Comparison of ENCODE assay signal across 8 mouse cellular contexts in genomic region chr12:108657350-108657749, GRCm38 (mm10). TPM values are rescaled to one million over a fixed set of nuclear protein-coding genes. Genes with fewer than 3 reads are reported as not detected.
DNase-seq lines count a peak whose midpoint lies in the region; ATAC-seq and TF ChIP-seq lines count a peak whose summit lies in the region.

No protein-coding gene starts in this region.

- no peaks in the 10 kb centered on the region for H3K27me3 ChIP-seq in heart, embryonic 13.5 days (replicated peaks)

- DNase-seq in gastrocnemius, adult 18-20 months (ENCODE audit: low spot score), result peak; percentile 25
- no peak for DNase-seq in gastrocnemius, adult 8-10 months (ENCODE audit: low spot score in 2 of 2)
- DNase-seq in CD4-positive helper T cell, adult 2 months (ENCODE audit: low read depth, low spot score), result peak; percentile 56
- DNase-seq in brain, embryonic 14.5 days (ENCODE audit: low read depth), result peak; percentile 24
- DNase-seq in kidney, postnatal 4 days, result peak; percentile 73 to 78

- no peak overlapping the region for H3K4me3 ChIP-seq in heart, embryonic 13.5 days

- 86% methylated on average over 1 of the region's 1 CpGs for WGBS in heart, embryonic 13.5 days

- H3K9me3 ChIP-seq in heart, embryonic 13.5 days, result no peaks in the 10 kb centered on the region

- ATAC-seq in heart, embryonic 13.5 days (ENCODE audit: extremely low read depth, insufficient number of reproducible peaks, low FRiP score, low TSS enrichment), result no peak
- ATAC-seq in monocyte, adult 5-6 weeks (replicated peaks; ENCODE audit: insufficient number of reproducible peaks, low FRiP score, low TSS enrichment, poor library complexity, severe bottlenecking), result peak; percentile 74
- no peak for ATAC-seq in erythroid progenitor cell, adult 5-6 weeks (replicated peaks; ENCODE audit: low FRiP score, poor library complexity, severe bottlenecking)

- H3K9ac ChIP-seq in heart, embryonic 13.5 days, result no peak overlapping the region

- H3K36me3 ChIP-seq in heart, embryonic 13.5 days, result peaks cover 62% of the 10 kb centered on the region

- H3K4me1 ChIP-seq in heart, embryonic 13.5 days, result peaks cover 32% of the 10 kb centered on the region

- H3K27ac ChIP-seq in heart, embryonic 13.5 days (replicated peaks), result peak overlapping the region; percentile 55

- H3K4me2 ChIP-seq in heart, embryonic 13.5 days, result no peak overlapping the region

- peak; percentile 67; the same call in 1 of the 2 replicates for TF ChIP-seq CTCF in brain, embryonic 14.5 days (IDR thresholded peaks at IDR 0.05; ENCODE audit: borderline replicate concordance, extremely low read depth, insufficient read depth, insufficient read length)

- TF ChIP-seq POLR2A in brain, embryonic 14.5 days (IDR thresholded peaks at IDR 0.05; ENCODE audit: borderline replicate concordance, extremely low read depth, insufficient read depth, insufficient read length, poor library complexity, severe bottlenecking), result no peak

RNA-seq across cellular contexts. Expression of gene Degs2, which starts 44.8 kb away (rescaled TPM):
- total RNA-seq in gastrocnemius, adult 18-20 months (2021), result under 1 TPM in 1 of 2 experiments, not detected in 1; 0.28 TPM
- total RNA-seq in gastrocnemius, adult 8-10 months (2022), result under 1 TPM in 2 of 4 experiments, not detected in 2; 0.29 to 0.48 TPM
- 0.05 TPM in 1 of 2 replicates, not detected in the other for polyA plus RNA-seq in brain, embryonic 14.5 days (2012; rRNA removed)
- polyA plus RNA-seq in heart, embryonic 13.5 days (2015; fragmentation: Nextera tagmentation; extraction: Ambion mirVana), result 0.41 and 1.3 TPM in 2 replicates
- total RNA-seq in monocyte, adult 5-6 weeks (2017), result 0.21 to 0.29 TPM in 2 of 3 replicates, not detected in the other
- total RNA-seq in erythroid progenitor cell, adult 5-6 weeks (2015; ENCODE audit: low replicate concordance), result not detected in 2 replicates
- not detected in 2 replicates for total RNA-seq in erythroid progenitor cell, adult 5-6 weeks (2017; ENCODE audit: low replicate concordance)

Comparison
In these comparisons a context has a peak if more than half of its experiments do, and no peak if none do; other contexts are left out.
1. DNase-seq: peak in gastrocnemius, adult 18-20 months (single experiment), CD4-positive helper T cell, adult 2 months (single experiment), brain, embryonic 14.5 days (single experiment) and kidney, postnatal 4 days (2 of 2); none in gastrocnemius, adult 8-10 months (0 of 2).